Mouse (Mus musculus) ES-Bruce4 (cell line): ENCODE measurements at regions not wholly inside any gene's neighbourhood (a gene's known extent, or its start where the extent isn't known, plus 50 kb on each side); places are given as distances from the start of the nearest gene placed in this dataset.

Experiments used
- H3K27ac ChIP-seq: 2 replicates; pipeline ENCODE4 v1.5.1; 2012; ENCODE audit warnings: low read length, inconsistent platforms; ENCODE audit not compliant: insufficient read depth
- H3K27me3 ChIP-seq: 2 replicates; pipeline ENCODE4 v1.6.1; 2012; ENCODE audit warnings: mild to moderate bottlenecking, low read length, inconsistent platforms; ENCODE audit not compliant: control insufficient read depth, poor library complexity, insufficient read depth, severe bottlenecking
- H3K36me3 ChIP-seq: 2 replicates; pipeline ENCODE4 v1.6.1; 2012; ENCODE audit warnings: inconsistent platforms, mild to moderate bottlenecking, low read length, moderate library complexity; ENCODE audit not compliant: control insufficient read depth, poor library complexity, insufficient read depth, severe bottlenecking
- H3K4me1 ChIP-seq: one replicate; pipeline ENCODE4 v1.8.1; 2011; ENCODE audit warnings: low read length; ENCODE audit not compliant: control insufficient read depth, insufficient read depth
- H3K4me3 ChIP-seq: 2 replicates; pipeline ENCODE4 v1.5.1; 2011; ENCODE audit warnings: low read depth, mild to moderate bottlenecking, low read length
- H3K9ac ChIP-seq: 2 replicates; pipeline ENCODE4 v1.6.1; 2012; ENCODE audit warnings: low read depth, mild to moderate bottlenecking, inconsistent platforms; ENCODE audit not compliant: poor library complexity, severe bottlenecking
- H3K9me3 ChIP-seq: replicated peaks from 2 replicates; pipeline ENCODE4 v1.6.1; 2012; ENCODE audit warnings: mild to moderate bottlenecking, low read length, inconsistent platforms; ENCODE audit not compliant: control insufficient read depth, poor library complexity, insufficient read depth, severe bottlenecking
- CTCF ChIP-seq: IDR thresholded peaks from one replicate; pipeline ENCODE4 v1.8.1; 2011; ENCODE audit warnings: low read depth, low read length
- EP300 ChIP-seq: IDR thresholded peaks from 2 replicates; pipeline ENCODE4 v1.6.1; 2011; ENCODE audit warnings: low read depth, low read length; ENCODE audit not compliant: insufficient read depth
- POLR2A ChIP-seq: IDR thresholded peaks from one replicate; pipeline ENCODE4 v1.8.1; 2011; ENCODE audit warnings: low read length; ENCODE audit not compliant: insufficient read depth

GRCm38 (mm10) chr13:97443731-97444428, 203.0 kb downstream of the Enc1 start:
- Histone ChIP-seq H3K9me3 (no peaks in the 10 kb centered on the region), H3K4me1 (peaks cover 2% of the 10 kb centered on the region), H3K27me3 (no peaks in the 10 kb centered on the region), H3K4me3 (no peak overlapping the region), H3K9ac (no peak overlapping the region), H3K27ac (no peak overlapping the region), H3K36me3 (no peaks in the 10 kb centered on the region)
- TF ChIP-seq POLR2A, result no peak
- no peak for TF ChIP-seq CTCF
- no peak for TF ChIP-seq EP300

GRCm38 (mm10) chr13:97442806-97443205, 201.9 kb downstream of the Enc1 start:
- no peaks in the 10 kb centered on the region for H3K27me3 ChIP-seq
- H3K9ac ChIP-seq, result no peak overlapping the region
- no peak overlapping the region for H3K4me3 ChIP-seq
- no peaks in the 10 kb centered on the region for H3K9me3 ChIP-seq
- H3K36me3 ChIP-seq, result no peaks in the 10 kb centered on the region
- TF ChIP-seq EP300 (no peak), POLR2A (no peak), CTCF (no peak)
- H3K27ac ChIP-seq, result 0 out of 2 replicates have a peak overlapping the region, but pooled peaks have one; percentile 30
- peaks cover 3% of the 10 kb centered on the region for H3K4me1 ChIP-seq

- peaks cover 3% of the 10 kb centered on the region for H3K4me1 ChIP-seq
- H3K9ac ChIP-seq, result peak overlapping the region; percentile 35; the same call in 1 of the 2 replicates
Measured at GRCm38 (mm10) chr13:97442283-97442682, 201.4 kb downstream of the Enc1 start.

GRCm38 (mm10) chr13:97441803-97442202, 200.9 kb downstream of the Enc1 start:
- TF ChIP-seq EP300 (no peak), CTCF (no peak), POLR2A (no peak)
- Histone ChIP-seq H3K27me3 (no peaks in the 10 kb centered on the region), H3K36me3 (no peaks in the 10 kb centered on the region), H3K9ac (peak overlapping the region; percentile 34; the same call in 1 of the 2 replicates), H3K4me1 (peaks cover 3% of the 10 kb centered on the region), H3K9me3 (no peaks in the 10 kb centered on the region), H3K4me3 (no peak overlapping the region), H3K27ac (peak overlapping the region; percentile 41; the same call in 1 of the 2 replicates)

More at GRCm38 (mm10) chr13:97442283-97442682, 201.4 kb downstream of the Enc1 start:
- Histone ChIP-seq H3K36me3 (no peaks in the 10 kb centered on the region), H3K4me3 (peak overlapping the region; percentile 9; the same call in 1 of the 2 replicates), H3K27me3 (no peaks in the 10 kb centered on the region), H3K9me3 (no peaks in the 10 kb centered on the region), H3K27ac (peak overlapping the region; percentile 30; the same call in 1 of the 2 replicates)
- TF ChIP-seq EP300 (0 out of 2 replicates have a peak, but pooled peaks have one; percentile 60), POLR2A (no peak), CTCF (no peak)

- H3K9me3 ChIP-seq, result no peaks in the 10 kb centered on the region
- peak overlapping the region; percentile 10 for H3K4me3 ChIP-seq
- no peaks in the 10 kb centered on the region for H3K36me3 ChIP-seq
- peak overlapping the region; percentile 52 for H3K27ac ChIP-seq
- H3K4me1 ChIP-seq, result peaks cover 5% of the 10 kb centered on the region
- H3K9ac ChIP-seq, result peak overlapping the region; percentile 53
- no peak for TF ChIP-seq POLR2A
- TF ChIP-seq CTCF, result no peak
- TF ChIP-seq EP300, result 0 out of 2 replicates have a peak, but pooled peaks have one; percentile 11
- no peaks in the 10 kb centered on the region for H3K27me3 ChIP-seq
Measured at GRCm38 (mm10) chr13:97439216-97439979, 198.5 kb downstream of the Enc1 start.
